Mouse (Mus musculus) stomach, embryonic 14.5 days (tissue): ENCODE measurements around the gene Nedd9. TPM values are rescaled to one million over a fixed set of nuclear protein-coding genes. Genes with fewer than 3 reads are reported as not detected.

Source experiments
- ATAC-seq: fragments of 200-750 bp; cut with Nextera tagmentation; 2 replicates; pipeline ENCODE4 v1.8.0; 2017; ENCODE audit warnings: low read depth, moderate TSS enrichment; ENCODE audit not compliant: insufficient number of reproducible peaks, insufficient read depth, low FRiP score
- H3K27ac ChIP-seq: fragments of 300-500 bp; sonication (generic); 2 replicates; pipeline ENCODE4 v1.5.1; 2014; ENCODE audit warnings: mild to moderate bottlenecking, low read length, moderate library complexity, mixed read lengths
- H3K27me3 ChIP-seq: fragments of 300-500 bp; sonication (generic); 2 replicates; pipeline ENCODE4 v1.6.1; 2014; ENCODE audit warnings: low read length, control low read depth, mixed read lengths; ENCODE audit not compliant: control insufficient read depth, insufficient read depth
- H3K36me3 ChIP-seq: fragments of 300-500 bp; sonication (generic); 2 replicates; pipeline ENCODE4 v1.6.1; 2014; ENCODE audit warnings: mild to moderate bottlenecking, control low read depth, low read length, moderate library complexity, mixed read lengths; ENCODE audit not compliant: control insufficient read depth, insufficient read depth
- H3K4me1 ChIP-seq: fragments of 300-500 bp; sonication (generic); 2 replicates; pipeline ENCODE4 v1.6.1; 2014; ENCODE audit warnings: low read length, control low read depth, mixed read lengths; ENCODE audit not compliant: control insufficient read depth, insufficient read depth
- H3K4me2 ChIP-seq: fragments of 300-500 bp; sonication (generic); replicated peaks from 2 replicates; pipeline ENCODE4 v1.6.1; 2014; ENCODE audit warnings: low read depth, low read length, control low read depth
- H3K4me3 ChIP-seq: fragments of 300-500 bp; sonication (generic); 2 replicates; pipeline ENCODE4 v1.5.1; 2014; ENCODE audit warnings: low read depth, low read length, control low read depth
- H3K9ac ChIP-seq: fragments of 300-500 bp; sonication (generic); replicated peaks from 2 replicates; pipeline ENCODE4 v1.6.1; 2014; ENCODE audit warnings: low read depth, mild to moderate bottlenecking, control low read depth, low read length, moderate library complexity, mixed read lengths
- H3K9me3 ChIP-seq: fragments of 300-500 bp; sonication (generic); 2 replicates; pipeline ENCODE4 v1.6.1; 2016; ENCODE audit warnings: low read depth, low read length, control low read depth; ENCODE audit not compliant: control insufficient read depth
- WGBS: fragments of 180-500 bp; shearing (Covaris S2); extraction: QIAGEN DNeasy Blood & Tissue Kit; methylation state at CpG from one replicate; pipeline ENCODE4 v1.1.7; 2014; 5-methylcytosine and 5-hydroxymethylcytosine counted together
- polyA plus RNA-seq: library from polyadenylated mRNA; unstranded; fragments of >200 nt; fragmentation: Nextera tagmentation; extraction: Ambion mirVana; gene quantifications from 2 replicates; pipeline ENCODE4 v1.2.1, GENCODE M21; 2014

Gene Nedd9
- polyA plus RNA-seq, 1 experiment from 2014 or later, result 33.3 TPM

DNA sequence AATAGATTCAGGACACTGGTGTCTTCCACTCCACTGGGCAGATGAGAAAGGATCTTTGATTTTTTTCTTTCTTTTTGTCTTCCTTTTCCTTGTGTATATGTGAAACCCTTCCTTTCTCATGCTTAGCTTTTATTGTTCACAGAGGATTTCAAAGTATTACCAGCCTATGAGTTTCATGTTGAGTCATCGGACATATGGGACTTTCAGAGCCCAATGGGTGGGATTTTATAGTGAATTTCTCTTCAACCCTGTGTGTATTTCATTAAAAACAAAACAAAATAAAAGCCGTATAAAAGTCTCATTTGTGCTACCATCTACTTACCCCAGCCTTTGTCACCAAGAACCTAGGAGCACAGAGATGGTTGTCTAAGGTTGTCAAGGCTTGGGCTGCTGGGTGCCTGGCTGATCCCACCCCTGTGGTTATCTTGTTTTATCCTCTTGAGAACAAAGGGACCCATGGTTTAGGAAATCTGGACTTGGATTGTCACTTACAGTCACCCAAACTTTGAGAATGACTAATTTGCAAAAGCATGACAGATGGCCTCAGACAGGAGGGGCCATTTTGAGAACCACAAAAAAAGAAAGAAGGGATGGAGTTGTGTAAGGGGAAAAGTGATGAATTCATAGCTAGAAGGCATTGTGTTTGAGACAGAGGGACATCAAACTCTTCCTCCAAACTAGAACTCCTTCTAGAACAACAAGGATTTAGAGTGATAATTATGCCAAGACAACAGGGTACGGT lies 41.9 kb downstream of the Nedd9 start:
- 91% methylated on average over 3 of the region's 3 CpGs for WGBS
- Histone ChIP-seq H3K4me3 (no peak overlapping the region), H3K9ac (no peak overlapping the region), H3K4me2 (no peak overlapping the region), H3K27me3 (no peaks in the 10 kb centered on the region), H3K4me1 (no peaks in the 10 kb centered on the region), H3K9me3 (no peaks in the 10 kb centered on the region), H3K36me3 (no peaks in the 10 kb centered on the region), H3K27ac (no peak overlapping the region)
- ATAC-seq, result no peak

DNA sequence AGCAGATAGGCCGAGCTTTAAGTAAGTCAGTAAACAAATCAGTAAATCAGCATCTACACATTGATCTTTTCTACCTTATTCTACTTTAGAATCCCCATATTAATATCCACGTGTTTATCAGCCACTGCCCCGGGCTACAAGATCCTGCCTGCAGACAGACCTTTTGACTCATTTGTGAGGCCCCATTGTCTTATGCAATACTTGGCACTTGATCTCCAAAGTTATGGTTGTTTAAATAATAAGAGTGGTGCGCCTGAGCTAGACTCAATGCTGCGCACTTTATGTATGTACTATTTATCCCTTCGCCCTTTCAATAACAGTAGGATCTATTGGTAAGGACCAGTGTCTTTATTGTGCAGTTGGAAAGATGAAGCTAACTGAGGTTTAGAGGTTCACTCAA lies 42.9 kb downstream of the Nedd9 start:
- Histone ChIP-seq H3K36me3 (no peaks in the 10 kb centered on the region), H3K4me3 (no peak overlapping the region)
- no peak for ATAC-seq

DNA sequence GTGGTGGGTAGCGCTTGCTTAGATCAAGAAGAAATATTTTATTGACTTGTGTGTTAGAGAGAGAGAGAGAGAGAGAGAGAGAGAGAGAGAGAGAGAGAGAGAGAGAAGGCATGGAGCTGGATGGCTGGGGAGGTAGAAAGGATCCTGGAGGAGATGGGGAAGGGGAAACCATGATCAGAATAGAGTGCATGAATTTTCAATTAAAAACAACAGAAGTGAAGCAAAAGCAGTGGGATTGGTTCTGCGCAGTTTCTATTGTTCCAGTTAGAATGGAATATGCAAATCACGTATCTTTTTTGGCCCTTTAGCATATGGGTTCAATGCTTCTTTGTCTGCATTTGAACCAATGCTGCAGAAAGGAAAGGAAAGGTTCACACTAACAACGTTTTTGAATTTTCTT lies 45.0 kb downstream of the Nedd9 start:
- Histone ChIP-seq H3K9me3 (no peaks in the 10 kb centered on the region), H3K36me3 (no peaks in the 10 kb centered on the region), H3K9ac (no peak overlapping the region), H3K27ac (no peak overlapping the region), H3K4me1 (no peaks in the 10 kb centered on the region), H3K4me3 (no peak overlapping the region), H3K27me3 (no peaks in the 10 kb centered on the region), H3K4me2 (no peak overlapping the region)
- no peak for ATAC-seq
- 86% methylated on average over 4 of the region's 4 CpGs for WGBS

More for the DNA sequence above, 42.9 kb downstream of the Nedd9 start:
- H3K27me3 ChIP-seq, result no peaks in the 10 kb centered on the region
- H3K27ac ChIP-seq, result no peak overlapping the region
- H3K9me3 ChIP-seq, result no peaks in the 10 kb centered on the region
- no peak overlapping the region for H3K9ac ChIP-seq
- H3K4me2 ChIP-seq, result no peak overlapping the region
- 91% methylated on average over 6 of the region's 6 CpGs for WGBS
- H3K4me1 ChIP-seq, result no peaks in the 10 kb centered on the region

DNA sequence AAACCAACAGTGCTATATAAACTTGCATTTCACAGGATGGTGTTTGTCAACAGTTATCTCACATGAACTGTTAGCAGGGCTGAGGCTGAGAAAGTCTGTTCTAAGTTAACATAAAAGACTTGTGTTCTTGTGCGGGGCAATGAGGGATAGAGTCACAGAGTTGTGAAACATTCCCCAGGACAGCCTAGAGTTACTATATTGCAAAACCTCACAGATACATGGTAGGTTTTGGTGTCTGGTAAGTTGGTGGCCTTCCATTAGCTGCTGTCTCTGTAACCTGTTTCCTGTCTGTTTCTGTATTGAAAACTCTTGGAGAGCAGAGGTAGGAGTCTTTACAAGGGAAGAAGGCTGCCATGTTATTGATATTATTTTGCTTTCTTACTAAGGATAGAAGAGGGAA lies 47.0 kb downstream of the Nedd9 start:
- Histone ChIP-seq H3K4me2 (no peak overlapping the region), H3K36me3 (no peaks in the 10 kb centered on the region), H3K27ac (no peak overlapping the region), H3K27me3 (no peaks in the 10 kb centered on the region), H3K9me3 (no peaks in the 10 kb centered on the region), H3K4me1 (0 out of 2 replicates have a peak, but pooled peaks cover 4% of the 10 kb centered on the region), H3K9ac (no peak overlapping the region), H3K4me3 (no peak overlapping the region)
- ATAC-seq, result no peak
- WGBS, result 85% methylated on average over 1 of the region's 1 CpGs

DNA sequence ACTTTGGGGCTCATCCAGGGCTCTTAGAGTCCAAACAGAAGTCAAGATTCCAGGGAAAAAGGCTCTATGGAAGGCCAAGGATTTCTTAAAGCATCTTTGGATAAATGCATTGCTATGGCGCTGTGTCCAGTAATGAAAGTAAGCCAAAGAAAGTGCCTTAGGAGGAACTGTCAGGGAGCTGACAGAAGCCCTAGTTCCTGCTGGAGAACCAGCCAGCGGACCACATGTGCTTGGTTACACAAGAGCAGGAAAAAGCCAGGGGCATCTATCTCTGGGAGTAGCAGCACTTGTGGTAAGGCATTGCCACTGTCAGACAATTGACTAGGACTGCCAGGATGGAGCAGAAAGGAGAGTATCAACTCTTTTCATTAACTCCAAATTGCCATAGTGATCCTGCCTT lies 49.8 kb downstream of the Nedd9 start:
- H3K4me3 ChIP-seq, result no peak overlapping the region
- H3K9me3 ChIP-seq, result no peaks in the 10 kb centered on the region
- H3K4me2 ChIP-seq, result no peak overlapping the region
- WGBS, result 90% methylated on average over 2 of the region's 2 CpGs
- 0 out of 2 replicates have a peak, but pooled peaks cover 4% of the 10 kb centered on the region for H3K4me1 ChIP-seq
- H3K36me3 ChIP-seq, result no peaks in the 10 kb centered on the region
- no peaks in the 10 kb centered on the region for H3K27me3 ChIP-seq
- no peak for ATAC-seq
- H3K9ac ChIP-seq, result no peak overlapping the region
- H3K27ac ChIP-seq, result no peak overlapping the region

DNA sequence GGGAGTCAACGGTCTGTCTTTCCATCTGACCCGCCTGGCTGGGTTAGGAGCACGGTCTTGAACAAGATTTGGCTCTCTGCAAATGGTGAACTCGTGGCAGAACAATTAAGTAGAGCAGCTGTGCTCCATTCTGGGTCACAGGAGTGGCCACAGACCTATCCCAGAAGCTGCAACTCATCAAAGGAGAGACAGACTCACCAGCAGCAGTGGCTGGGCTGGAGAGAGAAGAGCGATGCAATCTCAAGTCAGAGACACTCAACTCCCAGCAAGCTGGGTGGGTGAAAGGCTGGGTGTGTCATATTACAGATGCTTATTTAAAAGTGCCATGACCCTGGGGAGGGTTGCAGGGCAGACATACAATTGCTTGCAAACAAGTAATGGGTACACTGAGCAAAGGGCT lies 50.4 kb downstream of the Nedd9 start:
- H3K27me3 ChIP-seq, result no peaks in the 10 kb centered on the region
- 64% methylated on average over 5 of the region's 5 CpGs for WGBS
- H3K36me3 ChIP-seq, result no peaks in the 10 kb centered on the region
- no peak overlapping the region for H3K9ac ChIP-seq
- H3K4me3 ChIP-seq, result no peak overlapping the region
- H3K27ac ChIP-seq, result no peak overlapping the region
- no peak for ATAC-seq
- H3K4me2 ChIP-seq, result no peak overlapping the region
- no peaks in the 10 kb centered on the region for H3K9me3 ChIP-seq
- 0 out of 2 replicates have a peak, but pooled peaks cover 4% of the 10 kb centered on the region for H3K4me1 ChIP-seq

DNA sequence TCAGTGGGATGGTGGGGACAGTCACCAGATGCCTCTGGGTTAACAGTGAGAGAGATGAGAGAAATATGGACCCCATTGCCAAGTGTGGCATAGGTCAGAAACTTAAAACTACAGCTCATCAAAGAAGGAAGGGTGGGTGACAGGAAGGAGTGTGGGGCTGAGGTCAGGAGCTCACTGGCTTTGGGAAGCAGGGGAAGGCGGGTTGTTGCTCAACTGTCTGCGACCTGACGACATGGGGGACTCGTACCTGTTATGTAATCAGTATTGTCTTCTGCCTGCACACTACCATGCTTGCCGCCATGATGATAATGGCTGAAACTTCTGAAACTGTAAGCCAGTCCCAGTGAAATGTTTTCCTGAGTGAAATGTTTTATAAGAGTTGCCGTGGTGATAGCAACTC lies 54.0 kb downstream of the Nedd9 start:
- ATAC-seq, result no peak
- H3K9me3 ChIP-seq, result no peaks in the 10 kb centered on the region
- 86% methylated on average over 6 of the region's 6 CpGs for WGBS
- H3K27ac ChIP-seq, result no peak overlapping the region
- H3K4me3 ChIP-seq, result no peak overlapping the region
- H3K9ac ChIP-seq, result no peak overlapping the region
- 0 out of 2 replicates have a peak, but pooled peaks cover 4% of the 10 kb centered on the region for H3K4me1 ChIP-seq
- no peaks in the 10 kb centered on the region for H3K36me3 ChIP-seq
- no peaks in the 10 kb centered on the region for H3K27me3 ChIP-seq
- H3K4me2 ChIP-seq, result no peak overlapping the region

DNA sequence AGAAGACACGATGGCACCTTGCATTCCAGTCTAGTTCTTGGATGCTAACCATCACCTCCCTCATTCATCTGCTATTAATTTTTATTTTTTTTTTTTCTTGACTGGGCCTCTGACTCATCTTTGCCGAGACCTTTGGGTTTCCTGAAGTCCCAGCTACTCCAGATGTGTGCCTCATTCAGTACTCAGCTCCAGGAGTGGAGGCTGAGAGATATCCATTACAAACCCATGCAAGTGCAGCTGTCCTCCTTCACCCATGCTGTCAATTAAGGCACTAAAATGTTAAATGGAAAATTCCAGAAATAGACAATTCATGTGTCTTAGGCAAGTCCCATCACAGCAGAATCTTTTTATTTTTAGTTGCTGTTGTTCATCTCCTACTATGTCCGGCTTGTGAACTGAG lies 55.4 kb downstream of the Nedd9 start:
- Histone ChIP-seq H3K4me1 (0 out of 2 replicates have a peak, but pooled peaks cover 3% of the 10 kb centered on the region), H3K4me3 (no peak overlapping the region), H3K4me2 (no peak overlapping the region), H3K27ac (no peak overlapping the region), H3K36me3 (no peaks in the 10 kb centered on the region), H3K27me3 (no peaks in the 10 kb centered on the region), H3K9ac (no peak overlapping the region), H3K9me3 (no peaks in the 10 kb centered on the region)
- 63% methylated on average over 3 of the region's 3 CpGs for WGBS
- ATAC-seq, result no peak

DNA sequence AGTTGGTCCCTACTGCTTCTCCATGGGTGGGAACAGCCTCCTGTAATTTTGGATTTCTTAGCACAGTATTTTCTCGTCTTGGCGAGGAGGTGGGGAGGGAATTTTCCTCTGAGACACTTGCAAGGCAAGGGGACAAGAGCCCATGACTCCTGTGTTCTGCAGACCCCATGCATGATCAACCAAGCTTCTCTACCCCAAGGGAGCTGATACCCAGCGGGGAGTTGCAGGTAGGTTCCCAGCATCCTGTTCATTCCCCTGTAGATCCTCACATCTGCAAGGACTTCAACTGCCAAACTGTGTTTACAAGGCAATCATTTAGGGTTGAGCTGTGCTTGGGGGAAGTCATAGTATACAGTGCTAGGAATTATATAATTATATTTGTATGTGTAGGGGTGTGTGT lies 60.1 kb downstream of the Nedd9 start:
- Histone ChIP-seq H3K4me1 (0 out of 2 replicates have a peak, but pooled peaks cover 3% of the 10 kb centered on the region), H3K4me2 (no peak overlapping the region), H3K27me3 (no peaks in the 10 kb centered on the region), H3K9me3 (no peaks in the 10 kb centered on the region), H3K4me3 (no peak overlapping the region), H3K9ac (no peak overlapping the region), H3K36me3 (no peaks in the 10 kb centered on the region), H3K27ac (no peak overlapping the region)
- ATAC-seq, result no peak
- WGBS, result 83% methylated on average over 3 of the region's 3 CpGs
